Mouse (Mus musculus) testis, adult 2 months (tissue): ENCODE measurements around the gene Prox1.

Source experiments
- CTCF ChIP-seq: fragments of 200-500 bp; IDR thresholded peaks from 2 replicates; pipeline ENCODE4 v1.5.1; 2012; ENCODE audit warnings: low read depth, mild to moderate bottlenecking, inconsistent platforms, low read length, moderate library complexity; ENCODE audit not compliant: control insufficient read depth, insufficient read depth, insufficient replicate concordance
- POLR2A ChIP-seq: fragments of 200-500 bp; IDR thresholded peaks from 2 replicates; pipeline ENCODE4 v1.6.1; 2012; ENCODE audit warnings: low read depth, mild to moderate bottlenecking, inconsistent platforms, low read length, moderate library complexity; ENCODE audit not compliant: control insufficient read depth

GRCm38 (mm10) chr1:190176961-190177360 lies 6.4 kb upstream of the Prox1 start:
- TF ChIP-seq POLR2A (no peak), CTCF (no peak)
